Mouse (Mus musculus) heart, postnatal 0 days (tissue): ENCODE data around the gene Frmpd4.

Source experiments
- CTCF ChIP-seq: IDR thresholded peaks from 2 replicates; pipeline ENCODE4 v1.5.1; 2016; ENCODE audit warnings: antibody characterized with exemption, control low read depth, low read depth
- EP300 ChIP-seq: IDR thresholded peaks from 2 replicates; pipeline ENCODE4 v1.6.1; 2016; ENCODE audit warnings: antibody characterized with exemption, low read depth

DNA sequence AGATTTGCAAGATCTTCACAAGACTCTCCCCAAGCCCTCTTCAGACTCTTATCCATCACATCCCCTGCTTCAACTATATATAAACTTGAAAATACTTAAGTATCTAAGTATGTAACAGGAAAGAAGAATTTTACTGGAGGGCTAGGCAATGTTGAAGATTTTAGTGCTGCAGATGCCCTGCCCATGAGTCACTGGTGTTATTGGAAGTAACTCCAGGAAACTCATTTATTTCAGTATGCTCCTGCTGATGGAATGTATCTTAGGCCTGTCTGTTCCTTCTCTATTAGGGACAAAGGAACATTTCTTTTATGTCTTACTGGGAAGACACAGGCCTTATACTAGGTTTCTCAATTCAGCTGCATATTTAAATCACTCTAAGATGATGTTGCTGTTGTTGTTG is 592.2 kb downstream of the Frmpd4 start:
- TF ChIP-seq CTCF (no peak), EP300 (no peak)
